Mouse (Mus musculus) cerebellum, adult 2 months (tissue): Measurements from ENCODE around the gene Tstd2. TPM values are rescaled to one million over a fixed set of nuclear protein-coding genes. Genes with fewer than 3 reads are reported as not detected.
A peak's percentile ranks its signal among the peaks of the same experiment; 100 is the strongest.

Experiments used
- DNase-seq, 2 experiments: peaks; one replicate each; pipeline ENCODE4 v3.0.0; 2021
- H3K27ac ChIP-seq: fragments of 200-500 bp; 2 replicates; pipeline ENCODE4 v1.5.1; 2012; ENCODE audit warnings: low read length, control low read depth, inconsistent platforms; ENCODE audit not compliant: insufficient read depth
- H3K27me3 ChIP-seq: fragments of 200-500 bp; 2 replicates; pipeline ENCODE4 v1.6.1; 2012; ENCODE audit warnings: inconsistent platforms, mild to moderate bottlenecking, low read length, moderate library complexity; ENCODE audit not compliant: control insufficient read depth, insufficient read depth
- H3K4me1 ChIP-seq: fragments of 200-500 bp; 2 replicates; pipeline ENCODE4 v1.6.1; 2011; ENCODE audit warnings: low read length; ENCODE audit not compliant: control insufficient read depth, insufficient read depth
- H3K4me3 ChIP-seq: fragments of 200-500 bp; replicated peaks from 2 replicates; pipeline ENCODE3; 2011; ENCODE audit warnings: mild to moderate bottlenecking, low read depth, low read length, control low read depth; ENCODE audit not compliant: insufficient read depth
- CTCF ChIP-seq: fragments of 200-500 bp; IDR thresholded peaks from 2 replicates; pipeline ENCODE4 v1.5.1; 2011; ENCODE audit warnings: low read depth, mild to moderate bottlenecking, control low read depth, low read length, moderate library complexity, borderline replicate concordance; ENCODE audit not compliant: insufficient read depth
- POLR2A ChIP-seq: fragments of 200-500 bp; IDR thresholded peaks from 2 replicates; pipeline ENCODE4 v1.6.1; 2011; ENCODE audit warnings: low read length, control low read depth, borderline replicate concordance; ENCODE audit not compliant: insufficient read depth
- WGBS: fragments of 180-500 bp; shearing (Covaris S2); methylation state at CpG from one replicate; pipeline ENCODE4 v1.1.7; 2018; 5-methylcytosine and 5-hydroxymethylcytosine counted together
- polyA plus RNA-seq: library from polyadenylated mRNA; depleted of rRNA; stranded (reverse); fragments of >200 nt; gene quantifications from 2 replicates; pipeline ENCODE4 v1.2.3, GENCODE M21; 2012

Tstd2 gene
- polyA plus RNA-seq, 1 experiment, result 16.2 TPM

DNA sequence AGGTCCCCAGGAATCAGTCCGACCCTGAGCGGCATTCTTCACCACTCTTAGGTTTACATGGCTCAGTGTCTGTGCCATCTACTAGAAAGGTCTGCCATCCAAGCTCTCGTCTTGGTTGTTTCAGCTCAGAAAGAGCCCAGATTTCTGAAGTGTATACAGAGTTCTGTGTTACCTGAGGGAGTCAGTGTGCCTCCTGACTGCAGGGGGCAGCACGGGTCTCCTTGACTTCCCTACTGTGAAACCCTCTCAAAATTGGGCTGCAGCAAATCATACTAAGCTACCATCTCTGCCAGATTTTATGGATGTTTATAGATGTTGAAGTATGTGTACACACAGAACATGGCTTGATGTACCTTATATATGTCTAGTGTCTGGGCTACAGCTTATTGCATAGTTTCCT is 37.8 kb upstream of the Tstd2 start:
- Histone ChIP-seq H3K27ac (no peak overlapping the region), H3K4me1 (no peaks in the 10 kb centered on the region), H3K4me3 (no peak overlapping the region), H3K27me3 (no peaks in the 10 kb centered on the region)
- TF ChIP-seq POLR2A (no peak), CTCF (no peak)
- no peak for DNase-seq
- WGBS, result 75% methylated on average over 4 of the region's 4 CpGs

DNA sequence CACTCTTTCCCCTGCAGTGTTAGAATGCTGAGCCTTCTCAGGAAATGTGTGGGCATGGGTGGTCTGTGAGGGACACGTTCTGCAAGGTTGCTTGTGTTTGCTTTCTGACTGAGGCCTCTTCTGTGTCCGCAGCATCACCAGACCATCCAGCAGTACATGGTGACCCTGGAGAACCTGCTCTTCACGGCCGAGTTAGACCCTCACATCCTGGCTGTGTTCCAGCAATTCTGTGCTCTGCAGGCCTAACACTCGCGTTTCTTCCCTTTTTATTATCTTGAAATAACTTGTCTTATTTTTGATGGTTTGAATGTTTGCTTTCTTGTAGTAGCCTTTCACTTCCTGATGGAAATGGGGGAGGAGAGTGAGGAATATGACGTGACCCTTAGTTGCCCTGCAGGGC is 33.3 kb upstream of the Tstd2 start:
- 55% methylated on average over 7 of the region's 7 CpGs for WGBS
- no peak overlapping the region for H3K4me3 ChIP-seq
- no peak for DNase-seq
- no peak overlapping the region for H3K27ac ChIP-seq
- H3K27me3 ChIP-seq, result no peaks in the 10 kb centered on the region
- no peak for TF ChIP-seq CTCF
- TF ChIP-seq POLR2A, result no peak
- H3K4me1 ChIP-seq, result no peaks in the 10 kb centered on the region

DNA sequence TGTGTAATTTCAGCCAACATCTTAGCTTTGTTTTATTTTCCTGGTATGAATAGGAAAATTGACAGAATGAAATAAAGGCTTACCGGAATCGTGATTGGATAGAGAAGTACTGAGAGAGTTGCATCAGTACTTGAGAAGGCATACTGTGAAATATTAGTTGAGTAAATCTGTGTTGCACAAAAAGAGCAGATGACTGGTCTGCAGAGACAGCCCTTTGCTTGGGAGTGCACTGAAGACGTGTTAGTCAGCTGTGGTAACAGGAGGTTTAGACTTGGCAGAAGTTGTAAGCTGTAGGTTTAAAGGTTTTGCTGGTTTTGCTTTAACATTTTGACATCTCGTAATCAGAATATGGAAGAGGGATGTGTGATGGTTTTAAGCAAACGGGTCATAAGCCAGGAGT is 27.3 kb upstream of the Tstd2 start:
- WGBS, result 93% methylated on average over 5 of the region's 5 CpGs
- DNase-seq, result no peak
- no peak overlapping the region for H3K27ac ChIP-seq
- H3K27me3 ChIP-seq, result no peaks in the 10 kb centered on the region
- no peaks in the 10 kb centered on the region for H3K4me1 ChIP-seq
- H3K4me3 ChIP-seq, result no peak overlapping the region
- TF ChIP-seq CTCF (no peak), POLR2A (no peak)

DNA sequence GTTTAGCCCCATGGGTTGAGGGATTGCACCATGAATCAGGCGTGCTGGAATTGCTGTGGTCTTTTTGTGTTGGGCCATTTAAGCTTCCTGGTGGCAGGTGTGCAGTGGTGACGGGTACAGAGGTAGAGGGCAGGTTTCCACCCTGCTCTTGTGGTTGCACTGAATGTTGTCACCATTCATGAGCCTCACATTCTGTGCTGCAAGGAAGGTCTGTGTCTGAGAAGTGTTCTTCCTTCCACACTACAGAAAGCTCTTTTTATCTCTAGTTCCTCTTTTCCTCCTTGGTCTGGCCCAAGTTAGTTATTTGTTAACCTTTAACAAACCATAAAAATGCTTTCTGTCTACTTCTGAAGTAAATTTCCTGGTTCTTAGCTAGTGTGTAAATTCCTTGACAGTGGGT is 25.5 kb upstream of the Tstd2 start:
- no peaks in the 10 kb centered on the region for H3K4me1 ChIP-seq

DNA sequence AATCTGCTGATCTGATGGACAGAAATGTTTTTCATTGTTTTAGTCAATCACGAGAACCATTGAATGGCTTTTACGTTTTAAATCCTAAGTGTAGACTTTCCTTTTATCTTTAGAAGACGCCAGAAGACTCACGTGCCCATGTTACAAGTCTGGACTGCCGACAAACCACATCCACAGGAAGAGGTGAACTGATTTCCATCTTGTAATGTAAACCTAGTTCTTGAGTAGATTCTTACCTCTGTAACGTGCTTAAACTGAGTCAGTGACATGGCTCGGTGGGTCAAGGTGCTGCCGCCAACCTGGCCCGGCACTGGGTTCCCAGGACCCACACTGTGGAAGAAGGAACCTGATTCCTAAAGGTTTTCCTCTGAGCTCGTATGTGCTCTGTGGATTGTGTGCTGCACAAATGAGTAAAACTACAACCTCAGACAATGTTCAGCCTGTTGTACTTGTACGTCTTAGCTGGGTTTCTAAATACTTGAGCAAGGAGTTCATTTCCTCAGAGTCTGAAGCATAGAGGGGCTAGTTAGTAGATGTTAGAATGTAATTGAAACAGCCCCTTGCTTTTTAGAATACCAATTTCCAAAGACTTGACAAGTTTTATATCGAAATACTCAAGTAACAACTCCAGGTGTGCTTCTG is 13.5 kb upstream of the Tstd2 start:
- TF ChIP-seq CTCF, result no peak
- no peaks in the 10 kb centered on the region for H3K27me3 ChIP-seq
- no peak overlapping the region for H3K4me3 ChIP-seq
- DNase-seq, result no peak
- H3K27ac ChIP-seq, result no peak overlapping the region
- no peaks in the 10 kb centered on the region for H3K4me1 ChIP-seq
- 94% methylated on average over 12 of the region's 12 CpGs for WGBS

More for the DNA sequence above, 25.5 kb upstream of the Tstd2 start:
- Histone ChIP-seq H3K27me3 (no peaks in the 10 kb centered on the region), H3K27ac (no peak overlapping the region), H3K4me3 (no peak overlapping the region)
- no peak for DNase-seq
- TF ChIP-seq CTCF (no peak), POLR2A (no peak)
- 83% methylated on average over 2 of the region's 2 CpGs for WGBS

DNA sequence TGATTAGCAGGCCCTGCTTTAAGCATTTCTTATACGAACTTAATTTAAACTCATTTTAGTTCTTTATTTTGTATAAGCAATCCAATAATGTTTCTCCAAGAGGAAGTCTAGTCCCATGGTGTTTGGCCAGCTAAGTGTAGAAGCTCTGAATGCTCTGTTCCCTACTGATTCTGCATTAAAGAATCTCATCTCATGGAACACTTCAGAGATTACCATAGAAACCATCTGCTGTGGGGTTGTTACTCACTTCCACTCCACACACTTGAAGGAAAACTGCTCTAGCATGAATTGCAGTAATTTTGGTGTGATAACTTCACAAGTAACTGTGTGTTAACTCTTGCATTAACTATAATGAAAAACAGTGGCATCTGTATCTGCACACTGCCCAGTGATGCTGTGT is 8.4 kb upstream of the Tstd2 start:
- WGBS, result 94% methylated on average over 1 of the region's 1 CpGs

DNA sequence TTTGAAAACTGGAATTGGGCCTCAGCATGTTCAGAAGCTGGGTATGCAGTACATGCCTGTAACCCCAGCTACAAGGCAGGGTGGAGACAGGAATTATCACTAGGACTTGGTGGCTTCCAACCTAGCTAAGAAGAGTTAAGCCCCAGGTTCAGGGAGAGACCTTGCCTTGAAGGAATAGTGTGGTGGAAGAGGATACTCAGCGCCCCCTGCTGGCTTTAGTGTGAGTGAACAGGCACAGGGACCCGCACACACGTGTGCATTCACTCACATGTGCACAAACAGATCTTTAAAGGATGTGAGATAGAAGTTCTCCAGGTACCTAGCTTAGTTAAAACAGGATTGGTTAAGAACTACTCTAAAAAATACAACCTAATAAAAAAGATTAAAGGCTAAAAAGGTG is 5.8 kb upstream of the Tstd2 start:
- 78% methylated on average over 3 of the region's 3 CpGs for WGBS
- Histone ChIP-seq H3K4me1 (peaks cover 4% of the 10 kb centered on the region; the same call in 1 of the 2 replicates), H3K27me3 (no peaks in the 10 kb centered on the region), H3K4me3 (no peak overlapping the region), H3K27ac (no peak overlapping the region)
- no peak for DNase-seq
- TF ChIP-seq CTCF (peak; percentile 38; the same call in 1 of the 2 replicates), POLR2A (no peak)

More for the DNA sequence above, 8.4 kb upstream of the Tstd2 start:
- TF ChIP-seq CTCF, result no peak
- TF ChIP-seq POLR2A, result no peak
- DNase-seq, result no peak
- H3K27ac ChIP-seq, result no peak overlapping the region
- H3K27me3 ChIP-seq, result no peaks in the 10 kb centered on the region
- no peak overlapping the region for H3K4me3 ChIP-seq
- H3K4me1 ChIP-seq, result no peaks in the 10 kb centered on the region

DNA sequence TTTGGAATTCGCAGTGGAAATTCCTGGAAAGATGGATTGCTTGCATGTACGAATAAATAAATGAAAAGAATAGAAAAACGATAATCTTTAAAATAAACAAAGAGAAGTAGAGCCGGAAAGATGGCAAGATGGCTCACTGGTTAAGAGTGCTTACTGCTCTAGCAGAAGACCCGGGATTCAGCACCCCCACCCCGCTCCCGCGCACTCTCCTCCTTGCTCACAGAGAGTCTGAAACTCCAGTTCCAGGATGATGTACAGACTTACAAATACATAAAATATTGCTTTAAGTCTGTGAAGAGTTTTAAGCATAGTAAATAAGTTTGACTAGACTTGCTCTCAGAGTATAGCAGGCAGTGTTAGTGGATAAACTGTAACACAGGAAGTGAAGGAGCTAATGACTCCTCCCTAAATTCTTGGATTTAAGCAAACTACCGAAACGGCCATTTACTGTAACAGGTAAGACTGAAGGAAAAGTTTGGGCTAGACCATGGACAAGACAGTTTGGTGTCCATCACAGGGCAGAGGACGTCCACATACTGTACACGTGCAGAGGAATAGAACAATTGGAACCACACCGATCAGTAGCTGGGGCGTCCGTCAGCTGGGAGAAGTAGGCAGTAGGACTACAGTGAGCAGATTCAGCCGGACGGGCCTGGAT is 736 bp downstream of the Tstd2 start:
- DNase-seq, result no peak
- TF ChIP-seq POLR2A (no peak), CTCF (no peak)
- 7% methylated on average over 17 of the region's 17 CpGs for WGBS
- Histone ChIP-seq H3K27me3 (no peaks in the 10 kb centered on the region), H3K4me1 (peaks cover 4% of the 10 kb centered on the region; the same call in 1 of the 2 replicates), H3K4me3 (peak overlapping the region; percentile 93), H3K27ac (peak overlapping the region; percentile 90; the same call in 1 of the 2 replicates)
